ENCODE assay signal across 9 mouse cellular contexts in the genomic region with DNA sequence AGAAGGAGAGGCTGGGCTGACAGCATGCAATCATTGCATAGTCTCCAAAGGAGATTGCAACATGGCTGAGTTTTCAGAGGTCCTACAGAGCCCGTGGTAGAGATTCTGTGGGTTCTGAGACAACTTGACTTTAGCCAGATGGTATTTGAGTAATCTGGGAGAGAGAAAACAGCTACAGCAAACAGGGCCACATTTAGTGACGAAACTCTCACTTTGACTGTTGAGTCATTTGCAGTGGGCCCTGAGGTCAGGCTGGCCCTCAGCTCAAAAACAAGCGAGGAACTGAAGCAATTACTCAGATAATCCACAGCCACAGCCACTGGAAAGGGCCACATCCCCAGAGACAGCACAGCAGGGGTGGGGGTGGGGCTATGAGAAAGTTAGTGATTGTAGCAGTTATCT.
DNase-seq lines count a peak whose midpoint lies in the region; ATAC-seq lines count a peak whose summit lies in the region.
"Had no signal": no experiment of that assay in that cellular context is flagged by ENCODE, and none has a peak within 500 bp of the region (broad histone marks: within the 10 kb centered on the region; RNA-seq: fewer than 3 reads in every experiment).

No protein-coding gene starts in this region.

- ATAC-seq in megakaryocyte progenitor cell, adult 5-6 weeks (replicated peaks; ENCODE audit: poor library complexity), result peak; percentile 65

- intact Hi-C loops in gastrocnemius, postnatal 14 days (cut with DNase I; ENCODE audit: low total_unique reads), result no loop called here
- intact Hi-C loops in heart, postnatal 10 days (cut with DNase I), result no loop called here
- intact Hi-C loops in left cerebral cortex, postnatal 4 days (cut with DNase I), result no loop called here

- peak overlapping the region; percentile 77 for H3K27ac ChIP-seq in brown adipose tissue, adult 24 weeks (replicated peaks; ENCODE audit: low read depth, low read length)

- peaks cover 3% of the 10 kb centered on the region; the same call in 1 of the 2 replicates for H3K4me1 ChIP-seq in brown adipose tissue, adult 24 weeks (ENCODE audit: control insufficient read depth, insufficient read depth, insufficient read length, low read length)

- DNase-seq in gastrocnemius, postnatal 25 days, result peak; percentile 40
- no peak for DNase-seq in gastrocnemius, postnatal 14 days
- peak; percentile 61 to 64 for DNase-seq in heart, postnatal 10 days
- DNase-seq in left cerebral cortex, postnatal 4 days, result no peak
- DNase-seq in right cerebral cortex, postnatal 4 days, result no peak
- no peak for DNase-seq in spleen, postnatal 4 days (ENCODE audit: low spot score in 2 of 2)
- DNase-seq: kidney, adult 9 months had no signal

- H3K4me3 ChIP-seq in brown adipose tissue, adult 24 weeks (ENCODE audit: insufficient read depth, low read depth, low read length), result no peak overlapping the region

Comparison
In these comparisons a context has a peak if more than half of its experiments do, and no peak if none do; other contexts are left out.
1. DNase-seq: peak in gastrocnemius, postnatal 25 days (single experiment) and heart, postnatal 10 days (2 of 2); none in gastrocnemius, postnatal 14 days (single experiment), left cerebral cortex, postnatal 4 days (single experiment), right cerebral cortex, postnatal 4 days (single experiment) and spleen, postnatal 4 days (0 of 2).